Mouse (Mus musculus) brown adipose tissue, adult 24 weeks (tissue): ENCODE measurements around the gene Dstn. TPM values are rescaled to one million over a fixed set of nuclear protein-coding genes. Genes with fewer than 3 reads are reported as not detected.

Source experiments
- H3K27ac ChIP-seq: fragments of 200-500 bp; replicated peaks from 2 replicates; pipeline ENCODE4 v1.5.1; 2012; ENCODE audit warnings: low read depth, mild to moderate bottlenecking, low read length
- H3K4me1 ChIP-seq: fragments of 200-500 bp; 2 replicates; pipeline ENCODE4 v1.6.1; 2012; ENCODE audit warnings: low read length, mixed read lengths; ENCODE audit not compliant: control insufficient read depth, insufficient read depth, insufficient read length
- H3K4me3 ChIP-seq: fragments of 200-500 bp; 2 replicates; pipeline ENCODE4 v1.5.1; 2012; ENCODE audit warnings: low read depth, mild to moderate bottlenecking, low read length, moderate library complexity; ENCODE audit not compliant: insufficient read depth
- polyA plus RNA-seq: library from polyadenylated mRNA; stranded (reverse); fragments of >200 nt; gene quantifications from 2 replicates; pipeline ENCODE4 v1.2.4, GENCODE M21; 2012; ENCODE audit not compliant: missing spikeins, insufficient read depth, insufficient read length

The Dstn gene
- polyA plus RNA-seq, 1 experiment, result 95.9 TPM

DNA sequence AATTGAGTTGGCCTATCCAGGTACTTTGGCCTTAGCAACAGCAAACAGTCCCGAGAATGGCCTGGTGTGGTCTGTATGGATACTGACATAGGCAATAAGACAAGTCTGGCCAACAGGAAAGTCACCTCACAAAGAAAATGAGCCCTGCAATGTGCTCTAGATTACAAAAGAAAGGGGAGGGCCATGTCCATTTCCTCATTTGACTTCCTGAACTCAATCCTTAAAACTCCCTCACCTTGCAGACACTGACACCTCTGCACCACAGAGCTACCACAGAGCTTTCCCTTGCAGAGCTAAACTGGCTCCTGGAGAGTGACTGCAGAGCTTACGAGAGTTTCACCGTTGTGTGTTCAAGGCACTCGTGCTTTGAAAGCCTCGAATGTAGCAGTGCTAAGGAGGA lies 47.1 kb downstream of the Dstn start:
- H3K4me1 ChIP-seq, result no peaks in the 10 kb centered on the region
- H3K27ac ChIP-seq, result no peak overlapping the region
- no peak overlapping the region for H3K4me3 ChIP-seq

DNA sequence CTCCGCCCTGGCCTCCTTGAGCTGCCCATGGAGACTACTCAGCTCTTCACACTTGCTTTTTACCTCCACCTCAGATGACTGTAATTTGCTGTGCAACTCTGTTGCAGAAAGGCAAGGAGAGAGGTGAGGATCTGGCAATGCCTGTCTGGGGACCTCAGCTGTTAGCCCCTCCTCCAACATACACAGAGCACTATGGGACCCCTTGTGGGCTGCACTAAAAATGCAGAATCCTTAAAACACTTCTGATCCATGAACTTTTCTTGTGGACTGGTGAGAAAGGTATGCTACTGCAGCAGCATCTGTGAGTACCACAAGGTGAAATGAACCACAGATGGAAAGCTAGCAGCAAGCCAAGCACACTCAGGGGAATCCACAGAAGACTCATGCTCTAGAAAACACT lies 48.2 kb downstream of the Dstn start:
- H3K4me3 ChIP-seq, result no peak overlapping the region
- H3K4me1 ChIP-seq, result no peaks in the 10 kb centered on the region
- H3K27ac ChIP-seq, result no peak overlapping the region

DNA sequence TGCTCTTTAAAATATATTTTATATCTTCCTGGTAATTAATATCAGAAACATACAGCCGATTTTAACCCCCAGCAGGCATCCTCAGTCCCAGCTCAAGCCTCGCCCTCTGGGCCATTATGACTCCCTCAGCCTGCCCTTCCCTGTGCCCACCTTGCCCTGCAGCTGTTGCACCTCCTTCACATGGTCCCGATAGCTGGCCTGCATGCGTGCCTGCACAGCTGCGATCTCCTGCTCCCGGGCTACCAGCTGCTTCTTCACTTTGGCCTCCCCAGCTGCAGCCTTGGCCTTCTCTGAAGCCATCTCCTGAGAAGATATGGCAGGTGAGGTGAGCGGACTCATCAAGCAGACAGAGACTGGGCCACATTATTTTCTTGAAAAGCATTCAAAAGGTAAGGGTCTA lies 54.1 kb downstream of the Dstn start:
- H3K4me1 ChIP-seq, result no peaks in the 10 kb centered on the region
- no peak overlapping the region for H3K27ac ChIP-seq
- H3K4me3 ChIP-seq, result no peak overlapping the region

DNA sequence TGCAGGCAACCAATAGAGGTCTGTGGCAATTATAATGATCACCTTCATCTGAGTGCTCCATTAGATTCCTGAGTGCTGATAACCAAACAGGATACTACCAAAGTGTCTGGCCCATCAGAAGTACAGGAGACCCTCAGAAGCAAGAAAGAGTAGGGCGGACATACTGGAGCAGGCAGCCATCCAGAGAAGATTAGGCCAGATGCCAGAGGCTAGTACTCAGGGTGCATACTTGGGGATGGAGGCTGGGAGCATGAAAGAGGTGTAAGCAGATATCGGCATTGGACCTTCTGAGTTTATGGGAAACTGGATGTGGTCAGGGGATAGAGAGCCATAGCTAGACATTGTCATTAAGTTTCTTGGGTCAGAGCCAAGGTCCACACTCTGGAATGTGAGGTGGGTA lies 55.7 kb downstream of the Dstn start:
- no peaks in the 10 kb centered on the region for H3K4me1 ChIP-seq
- no peak overlapping the region for H3K27ac ChIP-seq
- no peak overlapping the region for H3K4me3 ChIP-seq

DNA sequence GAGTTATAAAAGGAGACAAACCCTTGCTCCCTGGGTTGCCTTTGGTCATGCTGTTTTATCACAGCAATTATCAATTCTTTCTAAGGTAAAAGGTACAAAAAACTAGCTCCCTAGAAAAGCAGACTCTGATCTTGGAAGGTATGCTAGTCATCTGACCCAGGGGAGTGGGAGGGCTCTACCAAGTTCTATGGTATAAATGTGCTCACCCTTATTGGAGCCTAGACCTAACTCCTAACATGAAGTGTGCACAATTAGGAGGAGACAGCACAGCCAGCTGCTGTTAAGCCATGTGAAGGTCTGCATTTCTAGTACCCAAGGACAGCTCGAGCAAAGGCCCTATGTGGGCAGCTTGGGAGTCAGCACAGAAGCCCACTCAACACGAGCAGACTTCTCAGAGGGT lies 56.8 kb downstream of the Dstn start:
- Histone ChIP-seq H3K27ac (no peak overlapping the region), H3K4me3 (no peak overlapping the region), H3K4me1 (no peaks in the 10 kb centered on the region)

DNA sequence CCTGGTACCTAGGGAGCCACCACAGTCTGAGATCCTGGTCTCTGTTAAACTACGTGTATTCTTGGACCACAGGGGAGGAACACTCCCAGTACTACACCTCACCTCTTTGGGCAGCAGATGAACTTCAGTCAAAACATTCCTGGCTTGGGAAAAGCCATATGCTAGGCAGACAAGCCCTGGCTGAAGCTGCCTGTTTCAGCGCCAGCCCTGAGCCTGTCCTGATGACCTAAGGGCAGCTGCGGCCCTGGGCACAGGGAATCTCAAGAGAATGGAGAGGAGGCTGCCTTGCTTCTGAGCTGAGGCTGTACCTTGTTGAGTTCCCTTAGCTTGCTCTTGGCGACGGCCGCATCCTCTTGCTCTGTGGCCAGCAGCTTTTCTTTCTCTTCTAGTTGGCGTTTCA lies 58.0 kb downstream of the Dstn start:
- H3K4me3 ChIP-seq, result no peak overlapping the region
- H3K4me1 ChIP-seq, result no peaks in the 10 kb centered on the region; the same call in 1 of the 2 replicates
- no peak overlapping the region for H3K27ac ChIP-seq

DNA sequence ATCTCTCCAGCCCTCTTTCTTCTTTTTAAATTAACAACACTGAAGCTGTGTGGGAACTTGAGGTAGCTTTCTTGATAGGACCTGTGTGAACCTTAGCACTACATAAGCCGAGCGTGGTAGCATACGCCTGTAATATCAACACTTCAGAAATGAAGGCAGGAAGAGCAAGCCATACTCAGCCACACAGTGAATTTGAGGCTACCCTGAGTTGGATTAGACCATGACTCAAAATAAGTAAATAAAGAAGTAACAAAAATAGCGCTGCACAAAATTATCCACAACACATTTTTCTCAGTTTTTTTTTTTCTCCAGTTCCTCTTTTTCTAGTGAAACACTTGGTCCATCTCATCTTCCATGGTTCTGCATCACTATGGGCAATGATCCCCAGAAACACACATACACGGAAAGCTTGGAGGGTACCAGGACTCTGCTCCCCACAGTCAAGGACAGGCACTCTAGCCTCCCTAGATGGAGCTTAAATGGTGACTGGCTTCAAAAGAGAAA lies 60.1 kb downstream of the Dstn start:
- Histone ChIP-seq H3K27ac (no peak overlapping the region), H3K4me3 (no peak overlapping the region), H3K4me1 (peaks cover 5% of the 10 kb centered on the region)

DNA sequence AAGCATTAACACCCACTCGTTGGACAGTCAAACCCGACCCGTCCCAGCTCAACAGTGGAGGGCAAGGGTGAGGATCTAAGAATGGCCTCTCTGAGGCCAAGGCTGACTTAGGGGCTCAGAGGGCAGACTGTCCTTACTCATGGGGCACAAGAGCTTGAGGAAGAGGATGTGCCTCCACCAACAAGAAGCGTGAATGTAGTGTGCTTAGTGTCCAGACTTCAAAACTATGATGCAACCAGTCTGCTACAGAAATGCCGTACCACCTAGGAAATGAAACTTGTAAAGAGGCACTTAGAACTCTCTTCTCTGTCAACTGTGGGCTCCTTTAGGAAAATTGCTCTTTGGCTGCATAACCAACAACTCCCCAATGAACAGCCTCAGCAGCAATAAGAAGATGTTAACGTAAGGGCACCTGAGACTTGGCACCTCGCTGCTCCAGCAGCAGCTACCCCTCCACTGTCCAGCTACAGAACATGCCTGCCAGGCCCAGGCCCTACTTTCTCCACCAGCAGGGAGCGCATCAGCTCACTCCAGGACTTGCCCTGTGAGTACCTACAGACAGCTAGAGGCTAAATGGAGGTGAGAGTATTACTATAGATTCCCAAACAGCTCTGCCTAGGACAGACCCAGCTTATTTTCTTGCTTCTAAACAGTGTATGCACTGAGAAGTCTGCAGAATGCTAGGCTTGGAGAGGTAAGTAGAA lies 63.5 kb downstream of the Dstn start:
- H3K27ac ChIP-seq, result no peak overlapping the region
- H3K4me3 ChIP-seq, result no peak overlapping the region
- H3K4me1 ChIP-seq, result peaks cover 7% of the 10 kb centered on the region

DNA sequence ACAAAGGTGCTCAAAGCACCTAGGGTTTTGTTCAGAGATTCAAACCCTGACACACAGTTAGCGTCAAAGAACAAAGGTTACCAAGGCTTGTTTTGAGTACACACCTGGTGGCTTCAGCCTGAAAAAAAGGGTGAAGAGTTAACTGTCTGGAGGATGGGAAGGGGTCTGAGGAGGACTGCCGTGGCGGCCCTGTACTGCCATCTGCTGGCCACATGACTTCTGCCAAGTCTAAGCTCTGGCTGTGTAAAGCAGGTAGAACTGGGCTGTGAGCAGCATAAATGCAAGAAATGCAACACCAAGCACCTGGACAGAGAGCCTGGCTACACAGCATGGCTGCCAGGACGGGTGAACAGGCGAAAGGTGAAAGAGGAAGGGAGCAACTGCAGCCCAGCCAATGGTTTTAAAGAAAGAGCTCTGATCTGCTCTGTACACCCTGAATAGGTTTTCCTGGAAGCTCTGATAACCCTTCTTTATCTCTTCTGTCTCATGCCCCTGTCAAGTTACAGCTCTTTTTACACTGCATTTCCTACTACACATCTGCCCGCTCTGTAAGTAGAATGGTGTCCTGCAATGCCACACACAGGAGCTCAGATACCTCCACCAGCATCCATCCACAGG lies 65.8 kb downstream of the Dstn start:
- Histone ChIP-seq H3K4me1 (peaks cover 9% of the 10 kb centered on the region), H3K27ac (no peak overlapping the region), H3K4me3 (no peak overlapping the region)

DNA sequence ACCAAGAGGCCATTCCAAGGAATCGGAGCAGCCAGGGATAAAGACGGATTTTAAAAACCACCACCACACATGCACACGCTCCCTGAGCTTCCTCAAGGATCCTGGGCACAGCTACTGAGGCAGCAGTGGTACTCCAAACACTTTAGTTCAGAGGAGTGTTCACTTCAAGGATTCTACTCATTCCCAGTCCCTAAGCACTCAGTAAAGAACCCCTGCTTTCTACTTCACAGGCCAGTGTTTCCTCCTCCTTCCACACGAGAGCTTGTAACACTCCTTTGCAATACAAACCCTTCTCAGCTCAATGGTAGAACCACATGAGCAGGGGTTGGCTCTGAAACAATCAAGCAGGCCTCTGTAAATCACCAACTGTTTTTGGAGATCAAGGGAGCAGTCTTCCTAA lies 67.0 kb downstream of the Dstn start:
- Histone ChIP-seq H3K4me1 (peaks cover 9% of the 10 kb centered on the region), H3K27ac (no peak overlapping the region), H3K4me3 (no peak overlapping the region)

DNA sequence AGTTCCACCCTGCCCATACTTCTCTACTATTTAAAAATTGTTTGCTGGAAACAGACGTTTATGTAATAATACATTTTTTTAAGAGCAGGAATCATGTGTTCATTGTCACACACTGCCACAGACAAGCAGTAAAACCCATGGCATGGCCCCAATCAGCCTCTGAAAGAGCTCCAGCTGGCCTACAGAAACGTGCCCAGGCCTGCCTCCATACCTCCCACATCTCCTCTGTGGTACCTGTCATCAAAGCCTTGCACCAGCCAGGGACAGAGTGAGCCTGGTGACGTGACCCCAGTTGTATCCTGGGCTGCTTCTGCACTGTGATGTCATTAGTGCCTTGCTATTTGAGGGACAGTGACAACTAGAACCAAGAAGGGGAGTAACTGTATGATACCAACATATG lies 67.8 kb downstream of the Dstn start:
- peaks cover 12% of the 10 kb centered on the region for H3K4me1 ChIP-seq
- no peak overlapping the region for H3K27ac ChIP-seq
- H3K4me3 ChIP-seq, result no peak overlapping the region

DNA sequence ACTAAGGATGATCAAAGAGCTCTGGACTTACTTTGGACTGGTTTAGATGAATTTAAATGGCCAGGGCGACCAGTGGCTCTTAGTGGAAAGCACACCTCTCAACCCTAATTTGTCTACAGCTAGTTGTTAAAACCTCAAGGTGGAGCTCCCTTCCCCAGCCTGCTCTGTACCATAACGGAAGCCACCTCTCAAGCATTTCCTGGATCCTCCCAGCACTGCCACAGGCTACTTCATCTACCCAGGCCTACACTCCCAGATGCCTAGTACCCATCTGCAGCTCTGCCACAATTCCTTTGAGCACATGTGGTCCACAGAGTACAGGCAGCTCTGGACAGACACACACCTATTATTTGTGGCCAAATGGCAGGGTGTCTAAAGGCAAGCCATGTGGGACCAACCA lies 68.4 kb downstream of the Dstn start:
- no peak overlapping the region for H3K4me3 ChIP-seq
- H3K27ac ChIP-seq, result no peak overlapping the region
- H3K4me1 ChIP-seq, result peaks cover 16% of the 10 kb centered on the region

DNA sequence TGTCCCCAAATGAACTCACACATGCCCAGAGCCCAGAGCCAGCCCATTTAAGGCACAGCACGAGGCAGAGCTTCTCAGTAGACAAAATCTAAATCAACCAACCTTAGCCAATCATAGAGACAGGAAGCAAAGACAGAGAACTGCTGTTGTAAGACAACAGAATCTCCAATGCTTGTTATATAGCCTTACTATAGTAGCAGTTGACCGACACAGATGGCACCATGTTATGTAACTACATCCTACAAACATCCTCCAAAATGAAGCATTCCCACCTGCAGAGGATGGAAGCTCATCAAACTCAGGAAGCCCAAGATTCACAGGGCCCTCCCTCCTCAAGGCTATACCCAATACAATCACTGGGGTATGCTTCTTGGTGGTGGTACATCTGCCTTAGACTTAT lies 72.4 kb downstream of the Dstn start:
- Histone ChIP-seq H3K4me1 (peaks cover 27% of the 10 kb centered on the region), H3K4me3 (no peak overlapping the region), H3K27ac (no peak overlapping the region)

DNA sequence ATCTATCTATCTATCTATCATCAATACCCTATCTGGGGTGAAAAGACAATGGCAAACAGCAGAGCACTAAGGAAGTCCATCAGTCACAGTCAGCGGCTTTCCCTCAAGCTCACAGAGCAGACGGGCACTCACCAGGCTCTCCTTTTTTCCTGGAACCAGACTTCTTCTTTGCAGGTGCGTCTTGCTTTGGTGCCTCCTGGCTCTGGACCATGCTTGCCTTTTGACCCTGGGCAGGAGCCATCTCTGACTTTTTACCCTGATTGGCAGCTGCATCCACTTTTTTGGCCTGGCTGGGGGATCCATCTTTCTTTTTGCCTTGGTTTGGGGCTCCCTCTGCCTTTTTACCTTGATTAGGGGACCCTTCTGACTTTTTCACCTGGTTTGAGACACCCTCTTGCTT lies 72.9 kb downstream of the Dstn start:
- Histone ChIP-seq H3K4me1 (peaks cover 32% of the 10 kb centered on the region), H3K27ac (no peak overlapping the region), H3K4me3 (no peak overlapping the region)

DNA sequence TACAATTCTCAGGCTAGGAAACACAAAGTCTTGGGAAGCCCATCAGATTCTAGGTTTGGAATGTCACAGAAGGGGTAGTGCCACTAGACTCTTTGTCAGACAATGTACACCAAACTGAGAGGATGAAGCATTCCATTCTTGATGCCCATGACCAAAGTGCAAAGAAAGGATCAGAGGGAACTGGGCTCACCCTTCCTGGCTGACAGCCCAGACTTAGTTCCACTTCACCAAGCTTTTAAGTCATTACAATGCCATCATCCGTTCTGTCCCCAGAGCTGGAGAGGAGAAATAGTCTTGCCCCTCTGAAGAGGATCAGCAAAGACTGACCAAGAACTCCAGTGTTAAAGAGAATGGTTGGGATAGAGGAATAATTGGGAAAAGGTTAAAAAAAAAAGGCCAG lies 75.9 kb downstream of the Dstn start:
- Histone ChIP-seq H3K27ac (peak overlapping the region; percentile 39; the same call in 1 of the 2 replicates), H3K4me1 (peaks cover 33% of the 10 kb centered on the region), H3K4me3 (no peak overlapping the region)
